Mouse (Mus musculus) embryonic facial prominence, embryonic 12.5 days (tissue): Measurements from ENCODE around the gene Fam122c. TPM values are rescaled to one million over a fixed set of nuclear protein-coding genes. Genes with fewer than 3 reads are reported as not detected.
"Not testable (repeated sequence)": the region's sequence is repeated elsewhere in the genome, so short reads cannot be mapped to it uniquely, and the experiment has no call there.

Source experiments
- ATAC-seq: fragments of 200-750 bp; cut with Nextera tagmentation; 2 replicates; pipeline ENCODE4 v1.8.0; 2017; ENCODE audit not compliant: insufficient number of reproducible peaks, insufficient read depth, low FRiP score, low TSS enrichment
- H3K27ac ChIP-seq: fragments of 300-500 bp; sonication (generic); 2 replicates; pipeline ENCODE4 v1.5.1; 2016; ENCODE audit warnings: mild to moderate bottlenecking
- H3K27me3 ChIP-seq: fragments of 300-500 bp; sonication (generic); 2 replicates; pipeline ENCODE4 v1.6.1; 2016; ENCODE audit warnings: mild to moderate bottlenecking, moderate library complexity
- H3K36me3 ChIP-seq: fragments of 300-500 bp; sonication (generic); 2 replicates; pipeline ENCODE4 v1.6.1; 2016; ENCODE audit warnings: mild to moderate bottlenecking
- H3K4me1 ChIP-seq: fragments of 300-500 bp; sonication (generic); 2 replicates; pipeline ENCODE4 v1.6.1; 2016
- H3K4me2 ChIP-seq: fragments of 300-500 bp; sonication (generic); replicated peaks from 2 replicates; pipeline ENCODE4 v1.6.1; 2016; ENCODE audit warnings: mild to moderate bottlenecking, moderate library complexity
- H3K4me3 ChIP-seq: fragments of 300-500 bp; sonication (generic); 2 replicates; pipeline ENCODE4 v1.5.1; 2016; ENCODE audit warnings: mild to moderate bottlenecking
- H3K9ac ChIP-seq: fragments of 300-500 bp; sonication (generic); 2 replicates; pipeline ENCODE4 v1.6.1; 2016; ENCODE audit warnings: mild to moderate bottlenecking, moderate library complexity
- H3K9me3 ChIP-seq: fragments of 300-500 bp; sonication (generic); 2 replicates; pipeline ENCODE4 v1.6.1; 2016; ENCODE audit warnings: mild to moderate bottlenecking, moderate library complexity
- WGBS: fragments of 180-500 bp; shearing (Covaris S2); methylation state at CpG from one replicate; pipeline ENCODE4 v1.1.7; 2016; 5-methylcytosine and 5-hydroxymethylcytosine counted together
- polyA plus RNA-seq: library from polyadenylated mRNA; unstranded; fragments of >200 nt; fragmentation: Nextera tagmentation; extraction: Ambion mirVana; gene quantifications from 2 replicates; pipeline ENCODE4 v1.2.1, GENCODE M21; 2016

Fam122c gene
- polyA plus RNA-seq, 1 experiment from 2014 or later, result not detected

- not testable (repeated sequence) for H3K4me3 ChIP-seq, H3K36me3 ChIP-seq, H3K4me2 ChIP-seq, ATAC-seq, H3K9ac ChIP-seq, H3K27me3 ChIP-seq, H3K27ac ChIP-seq, H3K9me3 ChIP-seq, H3K4me1 ChIP-seq
- 77% methylated on average over 3 of the region's 3 CpGs for WGBS
These were observed 1.6 kb upstream of the Fam122c start for GRCm38 (mm10) chrX:53271628-53272027.

GRCm38 (mm10) chrX:53287924-53288323, 14.7 kb downstream of the Fam122c start:
- H3K27me3 ChIP-seq, result no peaks in the 10 kb centered on the region
- ATAC-seq, result no peak
- WGBS, result 72% methylated on average over 5 of the region's 5 CpGs

GRCm38 (mm10) chrX:53320564-53320963, 47.3 kb downstream of the Fam122c start:
- no peak overlapping the region for H3K4me2 ChIP-seq
- ATAC-seq, result no peak
- H3K4me3 ChIP-seq, result no peak overlapping the region
- no peak overlapping the region for H3K9ac ChIP-seq
- 49% methylated on average over 2 of the region's 2 CpGs for WGBS
- no peaks in the 10 kb centered on the region for H3K4me1 ChIP-seq
- H3K9me3 ChIP-seq, result no peaks in the 10 kb centered on the region
- H3K36me3 ChIP-seq, result no peaks in the 10 kb centered on the region
- H3K27me3 ChIP-seq, result no peaks in the 10 kb centered on the region
- no peak overlapping the region for H3K27ac ChIP-seq

More at GRCm38 (mm10) chrX:53287924-53288323, 14.7 kb downstream of the Fam122c start:
- Histone ChIP-seq H3K9me3 (no peaks in the 10 kb centered on the region), H3K36me3 (no peaks in the 10 kb centered on the region), H3K4me2 (no peak overlapping the region), H3K27ac (no peak overlapping the region), H3K9ac (no peak overlapping the region), H3K4me1 (no peaks in the 10 kb centered on the region), H3K4me3 (no peak overlapping the region)

- Histone ChIP-seq H3K27me3 (no peaks in the 10 kb centered on the region), H3K27ac (no peak overlapping the region), H3K9me3 (no peaks in the 10 kb centered on the region), H3K36me3 (no peaks in the 10 kb centered on the region), H3K4me3 (no peak overlapping the region), H3K4me2 (no peak overlapping the region), H3K9ac (no peak overlapping the region), H3K4me1 (no peaks in the 10 kb centered on the region)
- no peak for ATAC-seq
- 71% methylated on average over 4 of the region's 4 CpGs for WGBS
These were observed 47.9 kb downstream of the Fam122c start for GRCm38 (mm10) chrX:53321111-53321510.

GRCm38 (mm10) chrX:53330396-53330795, 57.2 kb downstream of the Fam122c start:
- Histone ChIP-seq H3K27me3 (no peaks in the 10 kb centered on the region), H3K4me2 (no peak overlapping the region), H3K4me1 (no peaks in the 10 kb centered on the region), H3K9me3 (no peaks in the 10 kb centered on the region), H3K36me3 (no peaks in the 10 kb centered on the region), H3K9ac (no peak overlapping the region), H3K27ac (no peak overlapping the region), H3K4me3 (no peak overlapping the region)
- ATAC-seq, result no peak
- 95% methylated on average over 4 of the region's 4 CpGs for WGBS

GRCm38 (mm10) chrX:53337355-53337754, 64.1 kb downstream of the Fam122c start:
- H3K4me2 ChIP-seq, result no peak overlapping the region
- no peaks in the 10 kb centered on the region for H3K4me1 ChIP-seq
- H3K27me3 ChIP-seq, result no peaks in the 10 kb centered on the region
- H3K9me3 ChIP-seq, result no peaks in the 10 kb centered on the region
- H3K27ac ChIP-seq, result no peak overlapping the region
- H3K36me3 ChIP-seq, result no peaks in the 10 kb centered on the region
- ATAC-seq, result no peak
- H3K9ac ChIP-seq, result no peak overlapping the region
- H3K4me3 ChIP-seq, result no peak overlapping the region

GRCm38 (mm10) chrX:53341531-53341930, 68.3 kb downstream of the Fam122c start:
- Histone ChIP-seq H3K4me1 (no peaks in the 10 kb centered on the region), H3K27me3 (no peaks in the 10 kb centered on the region), H3K4me2 (no peak overlapping the region), H3K9me3 (no peaks in the 10 kb centered on the region), H3K36me3 (no peaks in the 10 kb centered on the region), H3K4me3 (no peak overlapping the region), H3K9ac (no peak overlapping the region), H3K27ac (no peak overlapping the region)
- WGBS, result 49% methylated on average over 2 of the region's 2 CpGs
- ATAC-seq, result no peak

- no peak overlapping the region for H3K27ac ChIP-seq
- H3K9me3 ChIP-seq, result no peaks in the 10 kb centered on the region
- 91% methylated on average over 4 of the region's 4 CpGs for WGBS
- no peak overlapping the region for H3K4me2 ChIP-seq
- ATAC-seq, result no peak
- H3K4me1 ChIP-seq, result no peaks in the 10 kb centered on the region
- H3K9ac ChIP-seq, result no peak overlapping the region
- no peaks in the 10 kb centered on the region for H3K27me3 ChIP-seq
- H3K36me3 ChIP-seq, result peaks cover 9% of the 10 kb centered on the region; the same call in 1 of the 2 replicates
- H3K4me3 ChIP-seq, result no peak overlapping the region
These were observed 75.2 kb downstream of the Fam122c start for GRCm38 (mm10) chrX:53348374-53348773.

- no peaks in the 10 kb centered on the region for H3K36me3 ChIP-seq
- H3K9me3 ChIP-seq, result no peaks in the 10 kb centered on the region
- no peak overlapping the region for H3K27ac ChIP-seq
- WGBS, result 82% methylated on average over 7 of the region's 7 CpGs
- no peak overlapping the region for H3K4me3 ChIP-seq
- no peaks in the 10 kb centered on the region for H3K4me1 ChIP-seq
- H3K27me3 ChIP-seq, result no peaks in the 10 kb centered on the region
- no peak for ATAC-seq
- no peak overlapping the region for H3K9ac ChIP-seq
- no peak overlapping the region for H3K4me2 ChIP-seq
These were observed 91.6 kb downstream of the Fam122c start for GRCm38 (mm10) chrX:53364668-53365383.

- Histone ChIP-seq H3K4me1 (no peaks in the 10 kb centered on the region), H3K9me3 (no peaks in the 10 kb centered on the region), H3K36me3 (no peaks in the 10 kb centered on the region), H3K4me2 (peak overlapping the region; percentile 54), H3K27me3 (no peaks in the 10 kb centered on the region), H3K9ac (peak overlapping the region; percentile 57), H3K27ac (peak overlapping the region; percentile 67), H3K4me3 (peak overlapping the region; percentile 56)
- peak; percentile 74 for ATAC-seq
- 23% methylated on average over 25 of the region's 25 CpGs for WGBS
These were observed 96.5 kb downstream of the Fam122c start for GRCm38 (mm10) chrX:53369534-53370365.

- ATAC-seq, result peak; percentile 95
- 18% methylated on average over 12 of the region's 15 CpGs for WGBS
These were observed 97.1 kb downstream of the Fam122c start, which contains the start of gene Mospd1 for GRCm38 (mm10) chrX:53370366-53370740. Mospd1 (minus strand) TSS chrX:53370502.

More at GRCm38 (mm10) chrX:53370366-53370740, 97.1 kb downstream of the Fam122c start, which contains the start of gene Mospd1:
- Histone ChIP-seq H3K4me2 (peak within 1 kb of the TSS; percentile 54), H3K4me1 (no peaks in the 10 kb centered on the region), H3K9ac (peak within 1 kb of the TSS; percentile 57), H3K27ac (peak within 1 kb of the TSS; percentile 67), H3K36me3 (no peaks in the 10 kb centered on the region), H3K9me3 (no peaks in the 10 kb centered on the region), H3K27me3 (no peaks in the 10 kb centered on the region), H3K4me3 (peak within 1 kb of the TSS; percentile 56)
